Mouse (Mus musculus) heart, adult 2 months (tissue): ENCODE measurements around the gene Smim27.

Source experiments
- CTCF ChIP-seq: fragments of 200-600 bp; IDR thresholded peaks from 2 replicates; pipeline ENCODE4 v1.8.1; 2022; ENCODE audit warnings: antibody characterized with exemption, mild to moderate bottlenecking, moderate library complexity
- EP300 ChIP-seq: fragments of 200-500 bp; IDR thresholded peaks from 2 replicates; pipeline ENCODE4 v1.6.1; 2011; ENCODE audit warnings: low read depth, low read length, control low read depth; ENCODE audit not compliant: insufficient read depth

- TF ChIP-seq CTCF (no peak), EP300 (no peak)
These were observed 41.5 kb downstream of the Smim27 start for GRCm38 (mm10) chr4:40310796-40311383.
